Mouse (Mus musculus): ENCODE results near the gene Mfap4.

The Mfap4 gene

GRCm38 (mm10) chr11:61483226-61483845 is 1.9 kb upstream of the Mfap4 start:
- no peak for DNase-seq

GRCm38 (mm10) chr11:61484256-61484612 is 997 bp upstream of the Mfap4 start:
- no peak for DNase-seq

GRCm38 (mm10) chr11:61485541-61486457 is 568 bp downstream of the Mfap4 start:
- DNase-seq: no peak

- no peak for DNase-seq
Measured at GRCm38 (mm10) chr11:61486458-61487219, 1.4 kb downstream of the Mfap4 start.

GRCm38 (mm10) chr11:61487401-61487800 is 2.2 kb downstream of the Mfap4 start:
- no peak for DNase-seq

- no peak for DNase-seq
Measured at GRCm38 (mm10) chr11:61487936-61488335, 2.7 kb downstream of the Mfap4 start.

- DNase-seq: no peak
Measured at GRCm38 (mm10) chr11:61489085-61489484, 3.9 kb downstream of the Mfap4 start.

- no peak for DNase-seq
Measured at GRCm38 (mm10) chr11:61489874-61490273, 4.6 kb downstream of the Mfap4 start.

GRCm38 (mm10) chr11:61490944-61491520 is 5.8 kb downstream of the Mfap4 start:
- no peak for DNase-seq

GRCm38 (mm10) chr11:61492749-61493401 is 7.6 kb downstream of the Mfap4 start:
- no peak for DNase-seq

- peak in 1 of 2 experiments; percentile 24 for DNase-seq
Measured at GRCm38 (mm10) chr11:61493525-61494128, 8.4 kb downstream of the Mfap4 start.

- peak; percentile 96 for DNase-seq
Measured at GRCm38 (mm10) chr11:61494129-61494997, 9.1 kb downstream of the Mfap4 start, which contains the start of gene Mapk7. TSS of gene Mapk7 (minus strand) at chr11:61494406.

- no peak for DNase-seq
Measured at GRCm38 (mm10) chr11:61495528-61495927, 10.3 kb downstream of the Mfap4 start.

GRCm38 (mm10) chr11:61497490-61497889 is 12.3 kb downstream of the Mfap4 start:
- no peak for DNase-seq

GRCm38 (mm10) chr11:61498736-61499504 is 13.7 kb downstream of the Mfap4 start:
- DNase-seq: no peak

- no peak for DNase-seq
Measured at GRCm38 (mm10) chr11:61503933-61504332, 18.7 kb downstream of the Mfap4 start.

- peak; percentile 96 to 98 for DNase-seq
Measured at GRCm38 (mm10) chr11:61504713-61505257, 19.6 kb downstream of the Mfap4 start, which contains the start of gene B9d1. TSS of gene B9d1 (plus strand) at chr11:61505144.

- DNase-seq: peak in 1 of 2 experiments; percentile 63
Measured at GRCm38 (mm10) chr11:61514953-61515352, 29.7 kb downstream of the Mfap4 start.

GRCm38 (mm10) chr11:61517971-61518370 is 32.7 kb downstream of the Mfap4 start:
- DNase-seq: no peak

- no peak for DNase-seq
Measured at GRCm38 (mm10) chr11:61518871-61519270, 33.6 kb downstream of the Mfap4 start.
